Mouse (Mus musculus): ENCODE measurements around the gene Rps27rt.
"Not testable (repeated sequence)": the region's sequence is repeated elsewhere in the genome, so short reads cannot be mapped to it uniquely, and the experiment has no call there.

Rps27rt gene

DNA sequence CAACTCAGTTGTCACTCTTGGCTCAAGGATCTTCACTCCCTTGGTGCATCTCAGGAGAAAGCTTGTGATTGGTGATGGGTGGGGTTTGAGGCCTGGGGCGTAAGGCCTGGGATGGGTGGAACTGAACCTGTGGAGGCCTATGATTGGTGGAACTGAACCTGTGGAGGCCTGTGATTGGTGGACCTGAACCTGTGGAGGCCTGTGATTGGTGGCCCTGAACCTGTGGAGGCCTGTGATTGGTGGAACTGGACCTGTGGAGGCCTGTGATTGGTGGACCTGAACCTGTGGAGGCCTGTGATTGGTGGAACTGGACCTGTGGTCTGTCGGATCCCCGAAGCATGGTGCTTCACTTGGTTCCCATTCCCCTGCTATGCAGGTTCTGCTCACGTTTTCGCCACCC, 3.2 kb upstream of the Rps27rt start:
- in situ Hi-C loops (cut with MboI, MseI): no loop called here

DNA sequence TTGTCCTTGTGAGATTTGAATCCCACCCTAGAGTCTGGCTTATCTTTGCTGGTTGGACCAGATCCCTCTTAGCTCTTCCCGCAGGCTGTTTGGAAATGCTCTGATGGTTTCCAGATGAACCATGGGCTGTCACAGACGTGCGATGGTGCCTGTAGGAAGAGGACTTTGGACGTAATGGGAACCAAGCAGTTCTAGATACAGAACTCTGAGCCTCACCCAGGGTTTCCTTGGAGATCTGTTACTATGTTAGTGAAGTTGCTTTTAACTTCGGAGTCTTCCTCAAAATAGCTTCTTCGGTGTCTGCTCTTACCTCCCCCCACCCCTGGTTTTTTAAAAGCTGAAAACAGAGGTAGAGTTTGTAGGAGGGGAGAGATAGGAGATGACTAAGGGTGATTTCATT, 2.6 kb downstream of the Rps27rt start:
- in situ Hi-C loops (cut with MboI, MseI): loop anchor here in 1 of 2 experiments (10.0 kb wide), 1 partner anchor 315 kb away; no protein-coding TSS in a partner anchor

DNA sequence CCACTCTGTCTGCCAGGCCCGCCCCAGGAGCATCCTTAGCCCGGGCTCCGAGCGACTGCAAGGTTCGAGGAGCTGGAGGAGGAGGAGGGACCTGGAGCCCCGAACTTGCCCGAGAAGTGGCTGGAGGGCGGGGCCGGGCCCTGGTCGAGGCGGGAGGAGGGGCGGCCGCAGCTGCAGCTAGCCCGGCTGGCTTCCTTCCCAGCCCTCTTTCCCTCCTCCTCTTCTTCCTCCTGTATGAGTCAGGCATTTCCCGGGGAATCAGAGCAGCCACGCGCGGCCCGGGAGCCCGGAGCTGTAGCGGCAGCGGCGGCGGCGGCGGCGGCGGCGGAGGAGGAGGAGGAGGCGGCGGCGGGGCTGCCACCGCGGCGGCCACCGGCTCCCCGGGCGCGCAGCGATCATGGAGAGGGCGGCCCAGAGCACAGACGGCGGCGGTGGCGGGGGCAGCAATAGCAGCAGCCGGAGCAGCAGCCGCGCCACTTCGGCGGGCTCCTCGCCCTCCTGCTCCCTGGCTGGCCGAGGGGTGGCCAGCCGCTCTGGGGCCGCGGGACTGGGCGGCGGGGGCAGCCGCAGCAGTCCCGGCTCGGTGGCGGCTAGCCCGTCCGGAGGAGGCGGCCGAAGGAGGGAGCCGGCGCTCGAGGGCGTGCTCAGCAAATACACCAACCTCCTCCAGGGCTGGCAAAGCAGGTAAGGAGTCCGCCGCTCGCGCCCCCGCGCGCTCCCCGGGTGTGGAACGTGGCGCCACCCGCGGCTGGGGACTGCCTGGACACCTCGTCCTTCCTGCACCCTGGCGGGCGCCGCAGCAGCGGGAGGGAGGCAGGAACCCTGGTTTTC, 4.0 kb downstream of the Rps27rt start, which contains the start of gene Osbpl10:
TSS of gene Osbpl10 (plus strand) at position 289 of the 831 bp plus-strand sequence.
- in situ Hi-C loops (cut with MboI, MseI): loop anchor here in 1 of 2 experiments (10.0 kb wide), 1 partner anchor 316 kb away; no protein-coding TSS in a partner anchor

DNA sequence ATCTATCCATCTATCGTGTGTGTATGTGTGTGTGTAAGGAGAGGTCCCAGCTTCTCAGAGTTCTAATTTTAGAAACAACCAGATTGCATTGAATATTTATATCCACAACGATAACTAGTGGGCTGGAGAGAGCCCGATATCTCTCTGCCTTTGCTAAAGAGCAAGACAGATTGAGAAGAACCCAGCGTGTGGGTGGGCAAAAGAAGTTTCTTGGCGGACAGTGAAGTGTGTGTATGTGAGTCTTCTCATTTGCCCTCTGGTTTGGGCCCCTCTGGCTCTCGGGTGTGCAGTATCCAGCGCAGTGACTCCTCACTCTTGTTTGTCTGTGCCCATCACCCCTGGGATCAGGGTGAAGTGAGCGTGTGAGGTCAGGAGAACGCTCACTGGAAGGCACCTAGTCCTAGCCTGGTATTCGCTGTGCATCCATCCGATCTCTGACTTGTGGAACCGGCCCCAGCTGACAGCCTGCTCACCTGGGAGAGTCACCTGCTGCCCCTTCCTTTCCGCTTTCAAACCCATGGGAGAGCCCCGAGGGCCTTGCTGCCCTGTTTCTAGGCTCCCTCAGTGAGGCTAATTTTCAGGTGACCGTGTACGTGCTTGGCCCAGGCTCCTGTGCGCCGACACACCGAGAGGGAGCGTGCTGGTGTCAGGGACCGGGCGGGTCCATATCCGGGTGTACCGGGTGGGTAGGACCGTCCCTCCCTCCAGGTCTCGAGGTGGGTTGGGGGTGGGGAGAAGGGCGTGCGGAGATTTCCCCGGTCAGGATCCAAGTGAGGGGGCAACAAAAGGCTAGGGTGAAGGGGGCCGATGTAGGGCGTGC, 4.9 kb downstream of the Rps27rt start:
- in situ Hi-C loops (cut with MboI, MseI): loop anchor here in 1 of 2 experiments (10.0 kb wide), 1 partner anchor 317 kb away; no protein-coding TSS in a partner anchor

DNA sequence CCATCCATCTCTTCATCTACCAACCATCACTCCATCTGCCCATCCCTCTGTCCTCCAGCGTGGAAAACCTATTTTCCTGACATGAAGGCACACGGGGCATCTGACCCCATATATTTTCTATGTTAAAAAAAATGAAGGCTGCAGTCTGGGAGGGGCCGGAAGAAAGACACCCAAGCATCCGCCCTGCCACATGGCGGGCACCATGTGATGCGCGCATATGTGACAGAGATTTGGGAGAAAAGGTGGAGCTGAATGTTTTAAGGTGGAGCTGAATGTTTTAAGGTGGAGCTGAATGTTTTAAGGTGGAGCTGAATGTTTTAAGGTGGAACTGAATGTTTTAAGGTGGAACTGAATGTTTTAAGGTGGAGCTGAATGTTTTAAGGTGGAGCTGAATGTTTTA, 16.3 kb downstream of the Rps27rt start:
- in situ Hi-C loops (cut with MboI, MseI): not testable (repeated sequence)

DNA sequence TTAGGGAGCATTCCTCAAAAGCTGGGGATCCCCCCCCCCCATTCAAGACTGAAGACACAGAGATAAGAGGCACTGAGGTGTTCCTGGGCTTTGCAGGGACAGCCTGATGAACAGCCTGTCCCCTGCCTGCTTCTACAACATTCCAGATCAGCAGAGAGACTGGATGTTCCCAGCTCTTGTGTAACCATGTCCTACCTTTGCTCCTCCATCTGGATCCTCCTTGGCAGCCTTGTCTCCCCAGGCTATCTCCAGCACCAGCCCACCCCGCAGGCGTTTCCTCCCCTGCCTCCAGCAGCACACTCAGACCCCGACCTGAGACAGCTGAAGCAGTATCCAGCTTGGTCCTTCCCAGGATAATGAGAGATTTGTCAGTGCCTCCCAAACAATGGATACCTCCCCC, 18.4 kb downstream of the Rps27rt start:
- in situ Hi-C loops (cut with MboI, MseI): no loop called here

DNA sequence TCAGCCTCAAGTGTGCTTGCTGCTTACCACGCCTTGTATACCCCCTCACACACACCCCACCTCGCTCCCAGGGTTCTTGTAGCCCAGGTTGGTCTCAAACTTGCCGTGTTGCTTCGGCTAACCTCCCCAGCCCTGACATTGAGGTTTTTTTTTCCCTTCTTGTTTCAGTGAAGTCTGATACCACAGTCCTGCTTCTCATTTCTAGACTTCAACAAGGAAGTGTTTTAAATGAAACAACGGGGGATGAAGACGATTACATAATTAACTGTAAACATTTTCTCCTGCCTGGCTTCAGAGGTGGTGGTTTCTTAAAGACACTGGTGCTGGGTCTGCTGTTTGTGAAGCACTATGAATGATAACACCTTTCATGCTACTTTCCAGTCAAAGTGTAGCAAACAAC, 21.7 kb downstream of the Rps27rt start:
- in situ Hi-C loops (cut with MboI, MseI): no loop called here

DNA sequence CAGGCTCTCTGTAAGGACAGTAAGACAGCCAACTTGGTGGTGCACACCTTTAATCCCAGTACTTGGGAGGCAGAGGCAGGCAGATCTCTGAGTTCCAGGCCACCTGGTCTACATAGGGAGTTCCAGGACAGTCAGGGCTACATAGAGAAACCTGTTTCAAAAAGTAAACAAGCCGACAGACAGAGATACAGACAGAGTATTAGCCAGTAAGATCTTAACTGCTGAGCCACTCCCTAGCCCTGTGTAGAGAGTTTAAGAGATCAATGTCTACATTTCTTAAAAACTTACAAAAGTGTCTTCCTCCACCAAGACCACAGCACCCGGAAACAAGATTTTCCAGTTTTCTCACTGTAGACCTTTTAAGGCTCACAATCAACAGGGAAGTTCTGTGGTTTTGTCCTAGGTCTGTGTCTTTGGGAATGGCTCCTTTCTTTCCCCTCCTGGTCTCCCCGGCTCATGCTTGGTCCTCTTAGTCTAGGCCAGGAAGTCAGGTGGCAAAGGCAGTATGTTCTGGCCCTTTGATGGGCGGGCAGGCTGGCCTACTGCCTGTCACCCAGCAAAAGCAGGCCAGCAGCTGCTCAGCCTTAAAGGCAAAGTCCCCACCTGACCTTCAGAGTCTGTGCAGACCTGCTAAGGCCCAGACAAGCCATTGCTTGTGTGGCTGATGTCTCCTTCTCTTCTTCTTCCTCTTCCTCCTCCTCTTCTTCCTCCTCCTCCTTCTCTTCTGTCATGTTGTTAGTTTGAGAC, 22.3 kb downstream of the Rps27rt start:
- in situ Hi-C loops (cut with MboI, MseI): no loop called here

DNA sequence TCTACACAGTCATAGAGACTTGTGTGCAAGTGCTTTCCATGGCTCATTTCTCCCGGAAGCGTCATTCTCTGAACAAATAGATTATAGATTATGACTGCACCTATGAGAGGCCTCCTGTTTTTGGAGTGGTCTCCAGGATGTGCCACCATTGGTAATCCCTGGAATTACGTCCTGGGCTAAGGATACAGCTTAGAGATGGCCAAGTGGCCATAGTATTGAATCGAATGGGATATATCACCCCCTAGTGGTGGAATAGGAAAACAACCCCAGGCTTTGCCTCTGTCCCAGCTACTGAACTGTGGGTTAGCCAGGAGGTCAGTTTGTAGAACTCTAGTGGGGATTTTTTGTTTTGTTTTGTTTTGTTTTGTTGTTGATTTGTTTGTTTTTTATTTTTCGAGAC, 25.6 kb downstream of the Rps27rt start:
- in situ Hi-C loops (cut with MboI, MseI): no loop called here

DNA sequence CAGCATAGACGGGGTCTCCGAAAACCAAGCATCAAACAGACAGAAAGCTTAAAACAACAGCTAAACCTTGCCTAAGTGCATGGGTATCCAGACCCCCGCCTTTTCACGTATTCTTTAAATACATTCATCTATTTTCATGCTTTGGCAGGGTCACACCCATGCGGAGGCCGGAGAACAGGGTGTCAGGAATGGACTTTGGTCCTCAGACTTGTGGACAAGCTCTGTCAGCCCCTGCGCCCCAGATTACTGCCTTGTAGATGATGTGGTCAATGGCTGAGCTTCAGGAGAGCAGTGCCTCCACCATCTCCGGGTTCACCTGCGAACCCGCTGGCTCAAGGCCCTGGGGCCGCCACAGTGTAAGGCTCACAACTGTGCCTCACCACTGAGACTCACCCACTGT, 27.2 kb downstream of the Rps27rt start:
- in situ Hi-C loops (cut with MboI, MseI): no loop called here

DNA sequence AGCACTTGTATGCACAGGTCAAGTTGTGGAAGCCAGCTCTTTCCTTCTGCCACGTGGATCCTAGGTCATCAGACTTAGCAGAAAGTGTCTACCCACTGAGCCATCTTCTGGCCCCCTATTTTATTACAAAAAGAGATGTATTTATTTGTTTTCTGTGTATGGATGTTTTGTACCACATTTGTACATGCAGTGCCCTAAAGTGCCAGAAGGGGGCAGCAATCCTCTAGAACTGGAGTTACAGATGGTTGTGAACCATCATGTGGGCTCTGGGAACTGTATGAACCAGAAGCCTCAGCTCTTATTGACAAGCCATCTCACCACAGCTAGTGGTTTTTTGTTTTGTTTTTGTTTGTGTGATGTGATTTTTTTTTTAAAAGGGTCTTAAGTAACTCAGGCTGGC, 29.7 kb downstream of the Rps27rt start:
- in situ Hi-C loops (cut with MboI, MseI): no loop called here

DNA sequence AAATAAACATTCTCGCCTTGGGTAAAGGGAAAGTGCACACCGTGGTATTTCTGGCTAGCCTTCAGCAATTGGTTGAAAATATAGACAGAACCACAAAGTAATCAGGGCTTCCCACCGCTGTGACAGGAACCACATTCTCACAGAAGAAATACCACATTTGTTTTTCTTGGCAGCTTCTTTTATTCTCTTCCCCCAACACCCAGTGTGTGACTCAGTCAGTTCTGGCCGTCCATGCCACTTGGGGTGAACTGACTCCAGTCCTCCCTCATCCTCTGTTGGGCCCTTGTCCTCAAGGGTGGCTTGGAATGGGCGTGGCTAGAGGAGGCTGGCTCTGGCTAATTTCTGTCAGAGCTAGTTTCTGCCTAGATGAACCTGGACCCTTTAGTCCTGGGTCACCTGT, 34.1 kb downstream of the Rps27rt start:
- in situ Hi-C loops (cut with MboI, MseI): no loop called here

DNA sequence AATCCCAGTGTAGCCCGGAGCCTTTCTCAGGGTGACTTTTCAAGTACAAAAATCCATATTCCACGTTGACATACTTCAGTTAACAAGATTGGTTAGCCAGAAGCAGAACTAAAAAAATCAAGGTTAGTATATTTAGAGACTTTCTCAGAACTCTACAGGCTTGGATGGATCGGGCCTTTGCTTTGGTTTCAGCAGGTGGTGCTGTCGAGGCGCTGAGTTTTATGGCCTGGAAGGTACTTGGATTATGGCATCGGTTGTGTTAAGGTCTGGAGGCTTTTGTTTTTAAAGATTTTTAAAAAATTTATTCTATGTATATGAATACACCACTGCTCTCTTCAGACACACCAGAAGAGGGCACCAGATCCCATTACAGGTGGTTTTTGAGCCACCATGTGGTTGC, 37.0 kb downstream of the Rps27rt start:
- in situ Hi-C loops (cut with MboI, MseI): no loop called here

DNA sequence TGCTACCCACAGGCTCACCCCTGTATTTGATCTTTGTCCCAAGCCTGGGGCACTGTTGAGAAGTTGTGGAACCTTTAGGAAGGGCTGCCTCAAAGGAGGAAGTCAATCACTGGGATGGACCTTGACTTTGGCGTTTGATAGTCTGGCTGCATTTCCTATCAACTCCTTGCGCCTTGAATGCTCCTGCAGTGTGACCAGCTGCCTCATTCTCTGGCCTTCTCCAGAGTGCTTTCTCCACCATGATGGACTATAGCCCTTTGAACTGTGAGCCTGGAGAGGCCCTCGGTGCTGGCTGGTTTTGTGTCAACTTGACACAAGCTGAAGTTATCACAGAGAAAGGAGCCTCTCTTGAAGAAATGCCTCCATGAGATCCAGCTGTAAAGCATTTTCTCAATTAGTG, 37.9 kb downstream of the Rps27rt start:
- in situ Hi-C loops (cut with MboI, MseI): no loop called here

DNA sequence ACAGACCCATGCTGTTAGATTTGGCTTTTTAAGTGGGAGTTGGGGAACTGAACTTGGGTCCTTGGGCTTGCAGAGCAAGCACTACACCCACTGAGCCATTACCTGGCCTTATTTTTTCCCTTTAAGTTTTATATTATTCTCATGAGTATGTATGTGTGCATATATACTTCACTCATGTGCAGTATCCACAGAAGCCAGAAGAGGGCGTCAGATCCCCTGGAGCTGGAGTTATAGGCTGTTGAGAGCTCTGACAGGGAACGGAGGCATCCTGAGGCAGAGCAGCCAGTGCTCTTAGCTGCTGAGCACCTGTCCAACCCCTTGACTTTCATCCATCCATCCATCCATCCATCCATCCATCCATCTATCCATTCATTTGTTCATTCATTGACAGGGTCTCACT, 45.9 kb downstream of the Rps27rt start:
- in situ Hi-C loops (cut with MboI, MseI): no loop called here

DNA sequence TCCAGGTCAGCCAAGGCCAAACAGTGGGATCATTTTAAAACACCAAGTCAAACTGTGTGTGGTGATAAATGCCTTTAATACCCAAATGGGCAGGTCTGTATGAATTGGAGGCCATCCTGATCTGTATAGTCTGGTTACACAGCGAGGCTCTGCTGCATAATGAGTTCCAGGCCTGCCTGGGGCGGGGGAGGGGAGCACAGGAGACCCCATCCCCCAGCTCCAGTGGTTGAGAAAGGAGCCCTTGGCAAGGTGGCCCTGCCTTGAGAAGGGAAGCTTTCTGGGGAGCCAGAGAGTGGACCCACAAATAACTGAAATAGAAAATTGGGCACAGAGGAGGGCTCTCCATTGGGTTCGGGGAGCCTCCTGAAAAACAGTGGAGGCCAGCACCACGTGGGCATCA, 47.2 kb downstream of the Rps27rt start:
- in situ Hi-C loops (cut with MboI, MseI): no loop called here

DNA sequence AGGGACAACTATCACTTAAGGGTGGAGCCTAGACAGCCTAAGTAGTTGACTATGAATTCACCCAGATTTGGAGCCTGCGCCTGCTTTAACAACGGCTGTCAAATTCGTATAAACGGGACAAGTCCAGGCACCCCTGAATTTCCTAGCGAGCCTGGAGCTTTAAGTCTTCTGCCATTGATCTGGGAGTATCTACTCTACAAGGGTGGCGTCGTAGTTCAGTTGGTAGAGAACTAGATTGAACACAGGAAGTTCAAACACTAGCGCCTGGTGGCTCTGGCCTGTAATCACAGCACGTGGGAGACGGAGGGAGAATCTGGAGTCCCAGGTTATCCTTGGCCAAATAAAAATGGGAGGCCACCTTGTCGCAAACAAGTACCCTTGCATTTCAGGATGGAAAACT, 48.3 kb downstream of the Rps27rt start:
- in situ Hi-C loops (cut with MboI, MseI): no loop called here

DNA sequence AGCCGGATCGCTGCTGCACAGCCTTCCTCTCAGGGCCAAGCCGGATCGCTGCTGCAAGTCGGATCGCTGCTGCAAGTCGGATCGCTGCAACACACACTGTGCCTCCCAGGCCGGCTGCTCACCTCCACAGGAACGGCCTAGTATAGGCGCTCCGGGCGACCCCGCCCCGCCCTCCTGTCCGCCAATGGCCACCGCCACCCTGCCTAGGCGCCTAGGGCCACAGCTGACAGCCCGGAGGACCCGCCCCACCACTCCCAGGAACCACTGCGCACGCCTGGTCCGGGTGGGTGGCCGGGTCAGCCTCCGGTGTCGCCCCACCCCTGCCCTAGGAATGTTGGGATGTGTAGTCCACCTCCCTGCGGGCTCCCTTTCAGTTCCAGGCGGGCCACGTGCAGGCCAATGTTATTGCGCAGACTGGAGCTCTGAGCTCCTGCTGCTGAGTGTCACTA, 48.8 kb downstream of the Rps27rt start, which contains the start of gene Gpd1l:
TSS of gene Gpd1l (minus strand) at position 265 of the 449 bp plus-strand sequence.
- in situ Hi-C loops (cut with MboI, MseI): no loop called here

DNA sequence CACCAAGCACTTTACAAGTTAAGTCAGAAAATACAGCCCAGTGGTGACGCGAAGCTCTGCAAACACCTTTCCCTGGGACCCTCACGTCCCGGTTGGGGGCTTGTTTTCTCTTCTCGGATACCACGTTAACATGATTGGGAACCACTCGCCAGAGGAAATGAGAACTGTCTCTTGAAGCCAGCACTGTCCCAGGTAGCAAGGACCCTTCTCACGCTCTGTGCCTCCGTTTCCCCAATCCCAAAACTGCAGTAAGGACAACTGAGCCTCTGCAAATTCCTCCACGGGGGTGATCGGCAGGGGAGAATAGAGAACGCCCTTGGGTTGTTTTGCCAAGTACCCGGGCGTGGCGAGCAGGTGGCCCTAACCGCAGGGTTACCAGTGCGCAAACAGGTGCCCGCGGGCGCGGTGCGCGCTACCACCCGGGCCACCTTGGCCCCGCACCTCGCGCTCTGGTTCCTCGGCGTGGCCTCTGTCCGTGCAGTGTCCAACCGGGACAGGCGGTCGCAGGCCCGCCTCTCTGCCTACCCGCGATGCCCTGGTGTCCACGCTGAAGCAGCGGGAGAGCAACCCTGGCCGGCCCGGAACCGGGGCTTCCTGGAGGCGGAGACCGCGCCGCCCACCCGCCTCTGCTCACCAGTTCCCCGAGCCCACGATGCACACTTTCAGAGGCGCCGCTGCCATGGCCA, 49.4 kb downstream of the Rps27rt start:
- in situ Hi-C loops (cut with MboI, MseI): no loop called here

DNA sequence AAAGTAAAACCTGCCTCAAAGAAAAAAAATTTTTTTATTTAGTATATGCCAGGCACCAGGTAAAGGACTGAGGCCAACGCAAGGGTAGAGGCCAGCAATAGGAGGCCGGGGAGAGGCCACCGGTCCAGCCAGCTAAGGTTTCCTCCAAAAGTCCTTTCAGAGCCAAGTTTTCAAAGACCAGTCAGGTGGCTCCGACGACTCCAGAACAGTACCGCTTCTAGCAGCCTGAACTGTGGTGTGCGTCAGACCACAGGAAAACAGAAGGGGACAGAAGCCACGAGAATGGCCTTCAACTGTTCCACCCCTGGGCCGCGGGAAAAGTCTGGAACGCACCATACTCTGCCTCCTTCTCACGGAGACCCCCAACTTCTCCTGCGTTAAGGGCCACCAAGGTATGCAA, 49.9 kb downstream of the Rps27rt start:
- in situ Hi-C loops (cut with MboI, MseI): no loop called here
